Mouse (Mus musculus) T-helper 2 cell (primary cell): ENCODE results near the gene Car6.

Experiments used
- in situ Hi-C: fragments of 300-600 bp; cut with MboI, MseI; formaldehyde crosslinking; loops from one replicate; pipeline ENCODE4 v1.15.1; 2025; ENCODE audit warnings: high pct_unique_total_duplicates

Gene Car6

DNA sequence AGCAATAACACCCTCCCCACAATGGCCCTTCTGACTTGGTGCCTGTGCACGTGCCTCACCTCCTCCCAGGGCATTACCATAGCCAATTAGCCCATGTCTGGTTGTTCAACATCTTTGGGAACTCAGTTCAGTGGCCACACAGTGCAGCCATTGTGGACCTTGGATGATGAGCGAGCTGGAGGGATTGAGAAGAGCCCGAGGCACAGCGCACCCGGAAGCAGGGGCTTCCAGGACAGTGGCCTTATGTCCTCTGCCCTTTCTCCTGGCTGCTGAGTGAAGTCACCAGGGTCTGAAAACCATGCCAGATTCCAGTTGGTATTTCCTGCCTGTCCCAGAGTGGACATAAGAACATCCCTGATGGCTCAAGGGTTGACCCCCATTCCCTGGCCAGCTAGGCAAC lies at the start of gene Car6:
Car6 (minus strand) TSS at position 101 of the 400 bp plus-strand sequence.
- in situ Hi-C loops, result no loop called here

DNA sequence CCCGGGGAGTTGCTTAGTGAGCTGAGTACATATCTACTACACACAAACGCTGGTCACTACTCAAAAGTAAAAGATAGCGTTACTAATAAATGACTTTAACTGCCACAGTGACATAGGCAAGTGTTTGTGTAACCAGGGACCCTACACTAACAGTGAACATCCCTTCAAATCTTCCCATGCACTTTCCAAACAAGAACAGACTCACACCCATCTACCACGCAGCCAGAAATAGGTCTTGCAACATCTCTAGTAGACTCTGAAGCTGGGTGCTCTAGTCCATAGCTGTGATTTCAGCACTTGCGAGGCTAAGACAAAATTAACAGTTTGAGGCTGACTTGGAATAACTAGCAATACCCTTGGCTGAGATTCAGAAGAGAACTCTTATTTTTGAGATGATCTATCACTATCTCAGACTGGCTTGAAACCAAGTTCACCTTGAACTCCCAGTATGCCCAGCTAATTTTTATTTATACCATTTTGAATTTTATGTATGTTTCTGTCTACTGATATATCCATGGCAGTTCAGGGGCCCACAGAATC lies 48.7 kb upstream of the Car6 start:
- in situ Hi-C loops, result no loop called here

DNA sequence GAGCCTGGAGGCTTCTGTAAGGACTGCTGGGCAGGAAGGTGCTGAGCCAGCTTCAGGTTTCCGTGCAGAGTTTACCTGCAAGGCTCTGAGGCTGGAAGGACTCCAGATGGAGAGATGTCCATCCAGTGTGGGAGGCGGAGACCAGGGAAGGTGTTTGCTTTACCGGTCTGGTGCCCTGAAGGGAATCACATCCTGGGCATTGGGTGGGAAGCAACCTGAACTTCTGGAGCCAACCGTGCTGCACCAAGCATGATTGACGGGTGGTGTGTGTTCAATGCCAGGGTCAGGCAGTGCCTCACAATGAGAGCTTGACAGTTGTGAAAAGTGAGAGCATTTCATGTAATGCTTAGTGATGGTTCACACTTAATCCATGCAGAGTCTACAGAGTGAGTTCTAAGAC lies 47.8 kb upstream of the Car6 start:
- in situ Hi-C loops, result no loop called here

DNA sequence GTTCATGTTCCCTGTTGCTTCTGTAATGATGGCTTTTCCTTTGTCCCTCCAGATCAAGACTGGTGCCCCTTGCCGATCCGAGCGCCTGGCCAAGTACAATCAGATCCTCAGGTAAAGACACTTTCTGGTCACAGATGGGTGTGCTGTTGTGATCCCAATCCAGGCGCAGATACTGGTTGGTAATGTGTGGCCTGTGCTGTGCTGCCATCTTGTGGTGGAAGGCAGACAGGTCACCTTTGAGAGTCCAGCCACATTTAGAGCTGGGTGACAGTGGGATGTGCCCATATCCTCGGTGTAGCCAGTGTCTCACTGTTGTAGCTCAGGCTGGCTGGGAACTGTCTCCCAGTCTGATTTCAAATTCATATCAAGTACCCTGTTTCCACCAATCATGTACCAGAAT lies 46.9 kb upstream of the Car6 start:
- in situ Hi-C loops, result no loop called here

DNA sequence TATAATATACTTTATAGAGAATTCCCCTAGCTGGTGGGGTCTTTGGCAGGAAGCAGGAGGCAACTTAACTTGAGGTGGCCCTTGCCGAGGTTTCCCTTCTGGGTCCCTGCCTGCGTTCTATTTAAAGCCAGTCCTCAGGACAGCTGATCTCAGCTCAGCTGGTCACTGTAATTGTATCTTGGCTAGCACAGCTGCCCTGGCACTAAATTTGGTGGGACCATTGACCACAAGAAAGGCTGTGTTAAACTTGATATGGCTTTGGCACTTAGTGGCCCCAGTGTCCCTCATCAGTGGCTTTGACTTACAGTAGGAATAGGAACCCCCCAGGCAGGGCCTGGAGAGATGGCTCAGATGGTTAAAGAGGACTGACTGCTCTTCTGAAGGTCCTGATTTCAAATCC lies 44.7 kb upstream of the Car6 start:
- in situ Hi-C loops, result no loop called here

DNA sequence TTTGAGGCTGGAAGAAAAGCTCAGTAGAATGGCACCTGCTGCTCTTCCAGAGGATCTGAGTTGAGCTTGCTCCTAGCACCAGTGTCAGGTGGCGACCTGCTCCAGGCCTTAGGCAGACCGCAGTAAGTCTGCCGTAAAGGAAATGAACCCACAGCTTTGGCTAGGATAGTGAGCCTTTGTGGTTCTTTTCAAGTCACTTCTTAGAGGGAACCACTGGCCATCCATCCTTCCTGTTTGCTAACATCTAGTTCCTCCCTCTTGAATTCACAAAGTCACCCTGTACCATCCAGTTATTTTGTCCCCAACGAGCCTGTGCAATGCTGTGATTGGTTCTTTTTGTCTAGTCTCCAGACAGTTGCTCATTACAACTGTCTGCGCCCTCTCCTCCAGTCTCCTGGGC lies 41.6 kb upstream of the Car6 start:
- in situ Hi-C loops, result no loop called here

DNA sequence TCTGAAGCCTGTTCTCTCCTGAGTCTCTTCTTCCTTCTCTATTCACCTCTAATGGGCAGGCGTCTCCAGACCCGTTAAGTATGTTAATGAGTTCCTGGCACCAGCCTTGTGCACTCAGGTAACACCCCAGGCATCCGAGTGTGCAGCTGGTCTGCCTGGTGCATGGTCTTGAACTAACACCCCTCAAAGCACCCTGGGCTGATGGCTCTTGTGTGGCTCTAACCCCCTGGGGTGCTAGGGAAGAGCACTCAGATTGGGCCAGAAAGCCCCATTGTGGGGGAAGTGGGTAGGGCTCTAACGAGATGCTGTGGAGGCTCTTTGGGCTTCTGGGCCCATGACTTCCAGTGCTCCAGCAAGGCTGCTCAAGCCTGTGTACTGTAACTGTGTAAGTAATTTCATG lies 40.6 kb upstream of the Car6 start:
- in situ Hi-C loops, result no loop called here

DNA sequence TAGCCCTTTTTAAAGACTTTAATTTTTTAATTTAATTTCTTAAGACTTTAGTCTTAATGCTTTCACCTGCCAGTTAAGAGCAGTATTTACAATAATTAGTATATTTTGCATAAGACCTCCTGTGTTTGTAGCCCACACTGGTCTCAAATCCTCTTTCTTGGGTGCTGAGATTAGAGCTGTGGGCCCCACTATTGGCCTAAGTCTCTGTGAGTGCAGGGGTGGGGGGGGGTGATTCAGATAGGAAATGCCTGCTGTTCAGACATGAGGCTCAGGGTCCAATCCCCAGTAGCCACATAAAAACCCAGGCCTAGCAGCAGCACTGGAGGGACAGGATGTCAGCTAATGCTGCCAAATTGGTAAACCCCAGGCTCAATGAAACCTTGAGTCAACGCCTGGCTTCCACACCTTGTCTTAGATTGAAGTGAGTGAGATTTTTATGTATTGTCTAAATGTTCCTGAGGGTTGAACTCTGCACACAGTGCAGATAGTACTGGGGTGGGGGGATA lies 39.3 kb upstream of the Car6 start:
- in situ Hi-C loops, result no loop called here

DNA sequence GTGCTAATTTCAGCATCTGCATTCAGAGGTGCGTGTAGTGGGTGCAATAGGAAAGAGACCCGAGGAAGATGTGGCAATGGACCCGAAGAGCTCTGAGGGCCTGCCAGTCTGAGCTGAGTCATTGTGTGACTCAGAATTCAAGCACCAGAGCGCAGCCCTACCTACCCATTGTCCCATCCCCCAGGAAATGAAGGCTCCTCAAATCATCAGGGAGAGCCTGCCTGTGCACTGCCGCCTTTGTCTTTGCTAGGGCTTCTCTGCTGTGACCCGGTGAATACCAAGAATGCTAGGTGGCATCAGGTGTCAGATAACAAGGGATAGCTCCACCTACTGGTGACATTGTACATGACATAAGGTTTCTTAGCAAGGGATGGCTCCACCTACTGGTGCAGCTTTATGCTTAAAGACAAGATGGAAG lies 38.8 kb upstream of the Car6 start:
- in situ Hi-C loops, result no loop called here

DNA sequence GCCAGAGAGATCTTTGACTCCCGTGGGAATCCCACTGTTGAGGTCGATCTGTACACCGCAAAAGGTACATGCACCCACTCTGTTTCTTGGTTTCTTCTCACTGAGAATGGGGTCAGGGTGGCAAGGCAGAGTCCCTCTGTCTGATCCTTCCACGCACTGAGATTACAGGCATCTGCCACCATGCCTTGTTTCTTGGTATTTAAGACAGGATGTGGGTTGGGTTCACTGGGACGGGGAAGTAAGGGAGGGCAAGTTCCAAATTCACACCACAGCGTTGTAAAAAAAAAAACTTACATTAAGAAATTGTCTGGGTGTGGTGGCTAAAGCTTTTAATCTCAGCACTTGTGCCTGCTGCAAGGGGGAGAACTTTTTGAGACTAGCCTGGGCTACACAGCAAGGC lies 38.4 kb upstream of the Car6 start:
- in situ Hi-C loops, result no loop called here

DNA sequence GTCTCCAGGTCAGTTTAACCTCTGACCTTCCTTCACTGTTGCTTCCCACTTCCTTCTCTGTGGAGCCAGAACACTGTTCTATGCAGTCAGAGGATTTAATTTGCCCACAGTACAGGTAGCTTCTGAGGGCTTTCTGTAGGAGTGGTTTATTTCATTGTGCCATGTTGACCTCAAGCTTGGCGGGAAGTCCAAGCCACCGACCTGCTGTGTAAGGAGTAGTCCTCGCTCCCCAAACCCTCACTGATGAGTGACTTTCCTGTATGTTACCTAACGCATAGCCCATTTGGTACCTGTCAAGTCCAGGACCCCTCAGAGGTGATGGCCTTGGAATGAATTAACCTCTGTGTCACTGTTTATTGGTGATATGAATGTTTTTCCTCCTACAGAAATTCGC lies 38.0 kb upstream of the Car6 start:
- in situ Hi-C loops, result no loop called here

DNA sequence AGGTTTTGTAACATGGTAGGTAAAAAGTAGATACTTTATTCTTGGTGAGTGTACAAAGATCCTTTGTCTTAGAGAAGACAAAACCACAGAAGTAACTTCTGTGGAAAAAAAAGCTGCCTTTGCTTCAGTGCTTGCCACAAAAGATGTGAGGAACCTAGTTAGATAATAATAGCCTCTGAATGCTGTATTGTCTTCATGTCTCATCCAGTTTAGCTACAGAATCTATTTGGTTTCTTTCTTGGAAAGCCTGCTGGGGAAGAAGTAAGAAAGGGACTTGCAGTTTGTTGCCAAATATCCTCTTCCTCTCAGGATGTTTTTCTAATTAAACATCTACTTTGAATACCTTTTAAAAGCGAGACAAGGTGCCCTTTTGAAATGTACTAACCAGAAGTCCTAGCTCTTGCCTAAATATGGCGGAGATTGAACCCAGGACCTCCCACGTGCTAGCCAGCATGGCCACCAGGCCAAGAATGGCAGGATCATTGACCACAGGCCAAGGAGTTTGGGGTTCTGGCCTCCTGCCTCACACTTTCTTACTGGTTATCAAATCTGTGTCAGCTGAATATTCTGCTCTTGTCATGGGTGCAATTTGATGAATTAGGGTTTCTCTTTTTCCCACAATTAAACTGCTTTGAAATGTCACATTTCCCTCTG lies 37.4 kb upstream of the Car6 start:
- in situ Hi-C loops, result no loop called here

DNA sequence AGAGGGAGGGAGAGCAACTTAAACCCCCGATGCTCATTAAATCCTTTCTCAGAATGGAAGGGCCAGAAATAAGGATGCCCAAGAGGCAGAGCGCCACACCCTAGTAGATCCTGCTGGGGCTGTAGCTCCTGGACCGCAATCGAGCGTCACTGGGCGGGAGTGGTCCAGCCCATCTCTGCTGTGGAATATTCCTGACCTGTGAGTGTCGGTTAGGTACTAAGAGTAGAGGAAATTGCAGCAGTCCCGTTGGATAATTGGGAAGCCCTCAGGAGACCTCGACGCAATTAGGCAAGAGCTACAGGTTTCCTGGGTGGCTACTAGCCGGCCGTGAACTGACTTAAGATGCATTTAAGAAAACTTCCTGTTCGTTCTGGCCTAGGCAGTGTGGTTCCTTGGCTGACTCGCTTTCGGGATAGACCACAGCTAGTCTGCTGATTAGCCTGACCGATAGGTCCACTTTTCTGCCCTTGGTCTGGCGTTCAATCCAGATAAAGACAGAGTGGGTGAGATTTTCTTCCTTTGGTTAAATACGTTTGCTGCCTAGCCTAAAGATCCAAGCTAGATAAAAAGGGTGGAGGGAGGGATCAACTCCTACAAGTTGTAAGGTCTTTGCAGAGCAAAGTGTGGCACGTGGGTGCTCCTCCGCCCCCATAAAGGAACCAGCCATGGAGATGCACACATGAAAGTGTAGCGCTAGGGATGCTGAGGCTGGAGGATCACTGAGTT lies 36.7 kb upstream of the Car6 start:
- in situ Hi-C loops, result no loop called here

DNA sequence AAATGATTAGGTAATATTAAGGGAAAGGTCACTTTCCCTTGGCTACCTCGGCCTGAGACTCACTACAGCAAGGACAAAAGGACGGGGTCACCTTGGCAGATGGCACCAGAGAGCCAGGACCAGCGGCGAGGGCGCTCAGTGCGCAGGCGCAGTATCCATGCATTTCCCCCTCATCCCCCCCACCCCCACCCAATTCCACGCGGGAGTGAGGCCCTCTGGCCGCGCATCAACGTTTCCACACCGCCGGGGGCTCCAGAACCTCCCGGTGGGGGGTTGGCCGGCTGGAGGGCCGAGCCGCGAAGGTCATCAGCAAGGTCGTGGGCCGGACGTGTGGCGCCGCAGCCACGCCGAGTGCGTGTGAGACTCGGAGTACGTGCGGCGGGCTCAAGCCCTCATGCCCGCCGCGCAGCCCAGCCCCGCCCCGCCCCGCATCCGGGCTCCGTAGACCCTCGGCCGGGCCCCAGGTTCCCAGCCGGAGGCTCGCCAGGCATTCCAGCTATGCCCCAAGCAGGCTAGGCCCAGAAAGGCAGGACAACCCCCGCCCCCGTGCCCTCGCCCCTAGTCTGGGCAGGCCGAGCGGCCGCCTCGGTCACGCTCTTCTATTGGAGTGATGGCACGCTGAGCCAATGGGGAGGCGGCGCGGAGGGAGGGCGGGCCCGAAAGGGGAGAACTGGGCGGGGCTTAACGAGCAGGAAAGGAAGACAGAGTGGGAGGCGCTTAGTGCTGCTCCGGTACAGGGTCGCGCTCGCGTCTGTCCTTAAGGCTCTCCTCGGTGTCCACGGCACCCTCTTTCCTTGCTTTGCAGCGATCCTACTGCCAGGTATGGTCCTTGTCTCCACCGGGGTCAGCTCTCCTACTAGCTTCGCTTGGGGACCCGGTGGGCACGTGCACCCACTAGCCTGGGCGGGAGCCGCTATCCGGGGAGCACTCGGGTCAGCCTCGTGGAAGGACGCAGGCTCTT lies 35.7 kb upstream of the Car6 start, which contains the start of gene Eno1:
Eno1 (plus strand) TSS at position 201 of the 961 bp plus-strand sequence.
- in situ Hi-C loops, result no loop called here

DNA sequence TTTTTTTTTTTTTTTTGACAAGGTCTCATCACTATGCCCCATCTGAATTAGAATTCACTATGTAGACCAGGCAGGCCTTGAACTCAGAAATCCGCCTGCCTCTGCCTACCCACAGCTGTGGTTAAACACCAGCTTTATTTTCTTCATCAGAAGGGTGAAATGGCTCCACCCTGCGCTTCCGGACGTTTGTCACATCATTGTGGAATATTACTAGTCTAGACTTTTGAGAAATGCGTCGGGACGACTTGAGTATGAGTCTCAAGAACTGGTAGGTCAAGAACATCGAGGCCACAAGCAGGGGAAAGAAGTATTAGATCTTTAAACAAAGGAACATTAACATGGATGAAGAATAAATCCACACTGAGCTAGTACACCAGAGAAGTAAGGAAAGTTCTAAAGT lies 34.9 kb upstream of the Car6 start:
- in situ Hi-C loops, result no loop called here

DNA sequence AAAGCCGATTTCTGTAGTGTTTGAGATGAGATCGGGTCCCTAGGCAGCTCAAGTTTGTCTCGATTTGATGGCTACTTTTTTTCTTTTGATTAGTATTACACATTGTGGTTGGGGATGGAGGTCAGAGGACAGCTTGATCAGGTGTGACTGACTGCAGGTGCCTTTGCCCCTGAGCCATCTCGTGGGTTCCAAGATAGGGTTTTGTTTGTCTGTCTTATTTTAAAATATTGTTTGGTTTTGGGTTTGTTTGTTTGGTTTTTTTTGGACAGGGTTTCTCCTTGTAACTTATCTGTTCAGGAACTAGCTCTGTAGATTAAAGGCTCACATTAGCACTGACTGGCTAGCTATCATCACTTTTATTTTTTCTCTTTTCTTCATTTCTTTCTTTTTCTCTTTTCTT lies 34.5 kb upstream of the Car6 start:
- in situ Hi-C loops, result no loop called here

DNA sequence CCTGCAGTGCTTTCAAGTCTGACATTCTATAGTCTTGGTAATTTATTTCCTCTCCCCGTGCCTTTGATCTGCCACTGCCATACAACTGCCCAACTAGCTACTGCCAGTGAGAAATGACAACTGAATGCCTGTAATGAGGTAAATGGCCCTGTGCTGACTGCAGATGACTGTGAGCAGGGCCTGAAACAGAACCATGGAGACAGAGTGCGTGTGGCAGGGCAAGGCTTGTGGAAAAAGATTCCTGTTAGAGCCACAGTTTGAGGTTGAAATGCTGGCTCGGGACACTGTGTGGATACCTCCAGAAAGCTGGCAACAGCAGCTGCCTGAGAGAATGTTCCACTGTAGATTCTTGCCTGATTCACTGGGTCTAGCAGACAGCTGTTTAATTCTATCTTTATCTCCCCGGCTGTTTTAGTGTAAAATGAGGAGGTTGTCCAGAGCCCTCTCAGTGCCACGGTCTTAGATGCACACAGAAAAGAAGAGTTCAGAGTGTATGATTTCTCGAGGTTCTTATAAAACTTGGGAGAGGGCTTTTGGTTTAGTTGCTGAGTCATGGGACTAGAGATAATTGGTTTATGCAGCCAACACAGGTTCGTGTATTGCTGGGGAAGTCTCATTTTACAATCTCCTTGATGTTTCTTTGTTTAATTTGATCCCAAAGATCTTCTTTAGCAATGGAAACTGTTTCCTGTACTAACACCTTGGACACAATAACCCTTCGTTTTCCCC lies 33.6 kb upstream of the Car6 start:
- in situ Hi-C loops, result no loop called here

DNA sequence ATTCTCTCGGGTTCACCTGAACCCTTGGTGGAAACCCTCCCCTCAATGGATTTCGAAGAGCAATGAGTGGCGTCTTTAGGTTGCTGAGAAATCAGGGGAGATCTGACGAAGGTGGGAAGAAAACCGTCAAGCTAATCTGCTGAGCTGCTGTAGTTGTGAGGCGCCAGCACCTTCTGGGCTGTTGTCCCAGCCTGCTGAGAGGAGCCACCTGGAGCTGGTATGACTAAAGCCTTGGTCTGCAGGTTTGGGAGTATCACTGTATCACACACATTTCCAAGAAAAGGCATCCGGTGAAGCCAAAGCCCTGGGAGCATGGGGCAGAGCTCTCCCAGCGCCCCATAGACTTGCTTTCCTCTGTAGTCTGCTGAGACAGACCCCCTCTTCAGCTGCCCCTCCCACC lies 30.7 kb upstream of the Car6 start:
- in situ Hi-C loops, result no loop called here

DNA sequence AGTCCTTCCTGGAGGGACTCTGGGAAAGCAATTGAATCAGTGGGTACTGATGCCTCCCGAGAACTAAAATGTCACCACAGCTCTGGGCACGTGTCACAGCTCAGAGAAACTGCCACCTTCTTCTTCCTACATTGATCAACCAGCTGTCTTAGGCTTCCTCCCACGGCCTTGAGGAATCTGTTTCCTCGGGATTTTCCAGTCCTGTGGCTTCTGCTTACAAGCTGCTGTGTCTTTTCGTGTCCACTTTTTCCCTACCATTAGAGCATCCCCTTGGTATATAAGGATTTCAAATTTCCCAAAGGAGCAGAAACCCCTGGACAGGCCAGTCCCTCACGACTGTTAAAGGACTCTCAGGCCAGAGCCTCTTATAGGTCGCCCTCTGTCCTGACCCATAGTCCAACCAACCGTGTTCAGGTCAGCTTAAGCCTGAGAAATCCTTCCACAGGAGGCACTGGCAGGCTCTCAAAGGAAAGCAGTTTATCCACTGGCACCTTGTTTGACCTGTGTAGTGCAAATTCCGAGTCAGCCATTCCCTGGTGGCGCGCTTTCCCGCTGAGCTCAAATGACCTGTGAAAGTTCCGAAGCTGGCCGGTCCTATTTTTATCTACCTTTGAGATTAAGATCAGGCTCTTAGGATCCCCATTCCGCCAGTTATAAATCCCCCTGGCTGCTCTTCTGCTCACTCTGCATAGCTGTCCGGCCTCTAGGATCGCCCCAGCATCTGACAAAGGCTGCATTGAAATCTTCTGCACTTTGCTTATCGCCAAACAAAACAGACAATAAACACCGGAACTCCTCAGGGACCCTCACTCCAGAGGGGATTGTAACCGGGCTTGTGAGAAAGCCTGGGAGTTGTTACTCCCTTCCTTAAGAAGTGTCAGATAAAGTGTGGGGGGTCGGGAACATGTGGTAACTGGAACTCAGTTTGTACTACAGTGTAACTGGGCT lies 29.6 kb upstream of the Car6 start:
- in situ Hi-C loops, result no loop called here

DNA sequence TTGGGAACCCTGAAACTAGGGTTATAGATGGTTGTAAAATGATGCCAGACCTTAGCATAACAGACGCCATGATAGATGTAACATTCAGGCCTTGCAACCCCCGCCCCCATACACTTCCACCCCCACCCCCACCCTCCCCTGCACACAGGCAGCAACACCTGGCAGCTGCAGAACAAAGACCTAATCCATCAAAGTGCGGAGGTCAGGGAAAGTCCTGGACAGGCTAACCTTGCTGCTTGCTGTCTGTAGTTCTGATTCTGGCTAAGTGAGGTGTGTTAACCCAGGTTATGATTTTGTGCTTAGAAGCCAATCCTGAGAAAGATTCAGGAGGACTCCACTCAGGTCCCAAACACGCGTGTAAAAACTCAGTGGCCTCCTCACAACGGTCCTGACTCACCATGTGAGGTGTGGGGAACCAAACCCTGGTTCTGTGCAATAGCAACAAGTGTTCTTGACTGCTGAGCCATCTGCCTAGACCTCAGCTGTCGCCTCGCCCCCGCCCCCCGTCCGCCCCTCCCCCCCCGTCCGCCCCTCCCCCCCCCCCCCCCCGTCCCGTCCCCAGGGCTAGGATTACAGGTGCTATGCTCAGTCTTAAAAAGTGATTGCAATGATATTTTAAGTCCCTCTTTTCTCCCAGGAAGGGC lies 28.7 kb upstream of the Car6 start:
- in situ Hi-C loops, result no loop called here
